Mouse (Mus musculus): ENCODE results near the gene Dnal1.

Gene Dnal1

DNA sequence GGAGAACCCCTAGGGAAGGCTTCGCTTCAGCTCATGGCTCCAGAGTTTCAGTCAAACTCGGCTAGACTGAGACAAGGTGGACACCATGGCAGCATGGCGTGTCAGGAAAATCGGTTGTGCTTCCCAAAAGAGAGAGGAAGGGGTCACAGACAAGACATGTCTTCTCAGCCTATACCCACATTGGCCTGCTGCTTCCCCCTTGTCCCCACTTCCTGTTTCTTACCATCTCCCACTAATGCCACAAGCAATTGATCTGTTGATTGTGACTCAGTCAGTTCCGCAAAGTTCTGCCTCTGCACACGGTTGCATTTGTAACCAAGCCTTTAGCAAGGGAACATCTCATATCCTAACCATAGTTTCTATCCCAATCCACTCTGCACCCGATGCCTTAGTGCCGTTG lies 15.8 kb downstream of the Dnal1 start:
- DNase-seq, result no peak

DNA sequence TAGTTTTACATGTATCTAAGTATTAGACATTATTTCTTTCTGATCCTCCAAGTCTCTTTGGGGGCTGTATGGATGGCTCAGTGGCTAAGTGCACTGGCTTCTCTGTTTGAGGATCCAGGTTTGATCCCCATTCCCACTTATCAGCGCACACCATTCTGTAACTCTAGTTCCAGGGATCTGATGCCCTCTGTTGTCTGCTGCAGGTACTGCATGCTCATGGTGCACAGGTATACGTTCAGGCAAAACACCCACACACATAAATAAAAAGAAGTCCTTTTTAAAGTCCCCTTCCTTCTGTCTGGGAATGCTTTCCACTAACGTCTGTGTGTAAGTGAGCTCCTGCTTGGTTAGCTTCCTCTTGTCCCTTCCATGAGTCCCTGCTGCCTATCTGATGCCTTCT lies 18.1 kb downstream of the Dnal1 start:
- peak; percentile 46 to 63 for DNase-seq

DNA sequence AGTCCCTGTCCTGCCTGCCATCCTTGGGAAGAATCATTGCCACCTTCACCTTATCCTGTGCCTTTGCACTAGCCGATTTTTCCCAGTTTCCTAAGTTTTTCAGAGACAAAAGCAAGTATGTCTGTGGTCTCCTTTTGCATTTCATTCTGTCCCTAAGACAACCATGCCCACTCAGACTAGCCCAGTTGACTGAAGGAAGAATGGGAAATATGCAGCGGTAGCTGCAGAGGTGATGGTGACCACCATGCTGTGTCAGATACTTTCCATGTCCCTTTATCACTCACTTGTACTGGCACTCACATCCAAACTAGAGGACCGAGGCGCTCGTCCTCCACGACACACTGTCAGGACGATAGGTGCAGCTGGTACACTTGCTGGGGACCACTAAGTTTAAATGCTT lies 23.0 kb downstream of the Dnal1 start:
- no peak for DNase-seq

DNA sequence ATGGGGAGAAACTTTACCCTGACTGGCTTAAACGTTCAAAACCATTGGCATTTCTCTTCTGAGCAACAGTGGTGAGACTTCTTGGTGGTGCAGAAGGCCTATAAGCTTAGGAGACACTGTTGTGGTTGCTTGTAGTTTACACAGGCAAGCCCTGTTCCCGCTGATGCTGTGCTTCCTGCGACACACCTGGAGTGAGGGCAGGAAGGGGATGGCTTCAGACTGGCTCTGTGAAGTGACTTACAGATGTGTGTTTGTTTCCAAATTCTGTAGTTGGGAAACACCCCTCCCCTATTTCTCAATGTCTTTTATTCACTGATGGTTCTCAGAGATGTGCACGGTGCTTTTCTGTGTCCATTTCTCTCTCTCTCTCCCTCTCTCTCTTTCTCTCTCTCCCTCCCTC lies 26.0 kb downstream of the Dnal1 start:
- DNase-seq, result no peak

DNA sequence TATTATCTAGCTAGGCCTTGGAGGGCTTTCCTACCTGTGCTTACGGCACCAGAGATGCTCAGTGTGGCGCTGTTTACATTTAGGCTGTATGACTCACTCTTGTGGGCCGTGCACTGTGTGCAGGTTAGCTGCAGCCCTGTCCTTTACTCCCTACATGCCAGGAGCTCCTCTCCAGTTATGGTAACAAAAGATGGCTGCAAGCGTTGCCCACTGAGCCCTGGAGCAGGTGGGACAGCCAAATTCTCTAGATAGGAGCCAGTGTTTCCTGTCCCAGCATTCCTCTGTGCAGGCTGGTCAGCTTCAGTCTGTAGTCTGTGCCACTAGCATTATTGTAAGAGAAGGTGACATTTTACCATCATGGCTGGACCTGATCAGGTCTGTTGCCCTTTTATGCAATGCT lies 27.1 kb downstream of the Dnal1 start:
- DNase-seq, result no peak

DNA sequence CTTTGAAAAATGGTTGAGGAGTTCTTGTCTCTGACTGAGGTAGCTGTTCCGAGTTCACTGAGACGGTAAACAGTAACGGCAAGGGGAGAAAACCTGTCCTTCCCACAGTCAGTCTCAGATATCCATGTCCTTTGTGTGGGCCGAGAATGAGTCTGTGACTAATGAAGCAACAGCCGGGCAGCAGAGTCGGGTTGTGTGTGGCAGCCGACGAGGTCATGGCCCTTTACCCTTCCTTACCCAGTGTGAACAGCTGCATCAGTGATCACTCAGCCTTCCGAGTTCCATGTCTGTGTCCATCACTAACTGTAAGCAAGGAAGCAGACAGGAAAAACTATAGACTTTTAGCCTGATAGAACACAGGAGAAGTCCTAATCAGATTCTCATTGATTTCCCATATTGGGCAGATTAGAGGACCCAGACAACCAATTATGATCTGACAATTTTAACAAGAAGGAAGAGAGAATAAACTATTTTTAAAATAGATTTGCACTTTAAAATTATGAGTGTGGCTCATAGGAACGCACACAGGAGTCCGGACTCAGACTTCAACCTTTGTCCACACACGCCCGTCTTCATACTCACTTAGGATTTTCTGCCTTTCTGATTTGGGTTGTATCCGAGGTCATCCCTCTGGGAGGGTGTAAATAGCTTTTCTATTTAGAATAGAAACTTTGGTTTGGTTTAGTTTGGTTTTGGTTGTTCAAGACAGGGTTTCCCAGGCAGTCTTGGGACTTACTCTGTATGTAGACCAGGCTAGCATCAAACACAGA lies 28.3 kb downstream of the Dnal1 start:
- no peak for DNase-seq

DNA sequence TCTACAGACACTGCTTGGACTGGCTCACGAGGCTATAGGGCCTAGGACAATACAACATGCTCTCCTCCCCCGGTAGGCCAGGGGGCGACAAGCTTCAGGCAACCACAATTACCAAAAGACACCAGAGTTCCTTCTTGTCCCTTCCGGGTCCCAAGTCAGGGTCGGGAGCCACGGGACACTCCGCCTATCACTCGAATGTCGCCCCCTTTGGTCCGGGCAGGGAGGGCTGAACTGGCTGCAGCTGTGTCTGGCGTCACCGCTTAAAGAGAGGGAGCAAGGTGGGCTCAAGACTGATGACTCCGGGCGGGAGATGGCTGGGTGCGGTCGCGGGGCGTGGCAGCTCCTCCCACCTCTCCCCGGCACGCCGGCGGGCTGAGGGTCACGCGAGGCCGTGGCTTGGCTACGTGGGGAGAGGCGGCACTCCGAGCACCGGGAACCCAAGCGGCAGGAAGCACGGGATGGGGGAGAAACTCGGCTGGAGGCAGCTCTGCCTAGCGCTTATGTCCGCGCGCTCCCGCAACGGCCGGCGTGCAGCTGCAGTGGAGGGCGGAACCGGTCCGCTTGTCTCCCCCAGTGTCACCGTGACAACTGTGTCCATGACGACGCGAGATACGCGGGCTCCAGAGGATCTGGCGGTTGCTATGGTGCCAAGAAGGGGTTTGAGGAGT lies 33.9 kb downstream of the Dnal1 start, which contains the start of gene Pnma1:
Gene Pnma1, minus strand, starts transcription at position 536 of the 668 bp plus-strand sequence.
- peak; percentile 87 to 90 for DNase-seq

DNA sequence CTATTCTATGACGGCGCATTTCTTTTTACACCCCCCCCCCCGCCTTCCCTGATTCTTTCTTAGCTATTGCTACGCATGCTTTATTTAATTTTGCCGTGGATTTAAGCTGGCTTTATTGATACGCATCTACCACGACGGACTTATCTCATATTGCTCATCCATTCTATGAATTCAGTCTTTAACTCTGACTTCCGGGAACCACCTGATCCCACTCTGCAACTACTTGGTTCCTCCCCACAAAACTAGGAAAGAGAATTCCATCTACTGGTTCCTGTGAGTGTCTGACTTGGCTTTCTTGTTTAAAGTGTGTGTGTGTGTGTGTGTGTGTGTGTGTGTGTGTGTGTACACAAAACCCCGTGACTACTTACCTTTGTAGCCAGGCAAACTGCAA lies 34.5 kb downstream of the Dnal1 start:
- no peak for DNase-seq

DNA sequence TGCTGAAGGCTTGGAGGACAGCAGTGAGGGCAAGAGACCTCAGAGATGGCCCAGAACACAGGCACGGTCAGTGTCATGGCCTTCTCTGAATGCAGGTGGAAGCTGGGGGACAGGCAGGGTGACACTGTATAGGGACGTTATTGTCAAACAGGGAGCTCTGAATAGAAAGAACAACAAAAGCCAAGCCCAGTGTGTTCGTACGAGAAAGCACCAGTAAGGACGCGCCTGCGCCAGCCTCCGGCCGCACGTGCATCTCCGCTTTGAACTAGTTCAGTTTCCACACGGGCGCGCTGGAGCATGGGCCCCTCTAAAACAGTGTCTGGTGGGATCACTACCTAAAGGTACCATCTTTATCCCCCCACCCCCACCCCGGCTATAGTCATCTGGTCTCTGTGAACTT lies 35.8 kb downstream of the Dnal1 start:
- DNase-seq, result peak in 1 of 2 experiments; percentile 8

DNA sequence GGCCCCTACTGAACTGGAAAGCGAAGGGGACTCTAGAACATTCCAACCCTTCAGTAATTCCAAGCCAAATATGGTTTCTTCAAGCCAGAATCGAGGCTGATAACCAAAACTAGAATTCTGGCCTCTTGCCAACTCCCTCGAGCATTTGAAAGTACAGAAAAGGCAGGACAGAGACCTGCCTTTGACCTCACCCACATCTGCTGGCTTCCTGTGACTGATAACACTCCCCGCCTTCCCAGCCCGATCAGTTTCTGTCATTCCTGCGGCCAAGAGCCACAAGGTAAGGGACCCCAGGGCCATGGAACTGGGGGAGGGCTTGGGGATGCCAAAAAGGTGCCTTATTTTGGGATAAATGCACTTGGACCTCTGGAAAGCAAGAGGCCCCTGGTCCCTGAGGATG lies 36.8 kb downstream of the Dnal1 start:
- peak in 1 of 2 experiments; percentile 51 for DNase-seq

DNA sequence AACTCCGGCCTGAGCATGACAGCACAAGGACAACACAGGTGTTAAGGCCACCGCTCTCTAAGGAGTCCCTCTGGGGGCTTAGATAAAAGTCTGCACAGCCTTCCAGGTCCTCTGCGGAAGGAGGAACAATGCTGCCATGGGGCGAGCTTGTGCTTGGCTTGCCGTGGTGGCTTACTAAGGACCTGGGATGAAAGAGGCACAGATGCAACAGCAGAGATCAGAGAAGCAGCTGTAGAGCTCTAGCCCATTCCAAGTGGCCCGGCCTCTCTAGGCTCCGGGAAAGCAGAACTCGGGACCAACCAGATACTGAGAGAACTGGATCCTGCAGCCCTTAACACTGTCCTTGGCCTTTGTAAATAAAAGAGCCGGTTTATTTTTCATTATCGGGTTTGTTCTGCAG lies 37.7 kb downstream of the Dnal1 start:
- peak in 1 of 2 experiments; percentile 11 for DNase-seq

DNA sequence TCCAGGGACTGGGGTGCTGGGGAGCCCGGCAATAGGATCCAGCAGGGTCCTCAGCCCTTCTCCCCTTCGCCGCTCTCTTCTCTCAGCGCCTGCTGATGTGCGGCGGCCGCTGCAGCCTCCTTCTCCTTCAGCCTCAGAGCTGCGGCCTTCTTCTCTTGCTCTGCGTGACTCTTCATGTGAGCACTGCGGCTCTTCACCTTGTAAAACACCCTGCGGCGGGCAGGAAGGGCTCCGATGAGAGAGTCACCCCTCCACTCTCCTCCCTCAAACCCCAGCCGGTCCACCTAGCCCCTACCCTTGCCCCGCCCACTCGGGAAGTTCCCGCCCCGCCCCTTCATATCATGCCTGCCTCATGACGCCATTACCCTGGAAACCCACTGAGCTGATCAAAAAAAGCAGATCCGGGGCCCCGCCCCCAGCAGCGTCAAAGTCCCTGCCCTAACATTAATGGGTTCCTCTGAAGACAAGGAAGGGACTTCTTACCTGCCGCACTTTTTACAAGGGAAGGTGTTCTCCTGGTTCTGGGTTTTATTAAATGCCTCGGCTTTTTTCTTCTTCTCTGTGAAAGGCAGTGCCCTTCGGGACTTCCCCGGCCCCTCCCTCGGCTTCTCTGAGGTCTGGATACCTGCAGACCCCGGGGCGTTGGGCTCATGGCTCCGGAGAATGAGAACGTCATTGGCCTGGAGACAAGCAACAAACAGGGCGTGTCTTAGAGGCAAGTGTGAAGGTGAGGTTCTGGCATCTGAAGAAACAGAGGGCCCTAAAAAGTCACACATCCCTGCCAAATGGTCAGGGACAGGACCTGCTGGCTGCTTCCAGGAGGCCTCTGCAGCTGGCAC lies 38.4 kb downstream of the Dnal1 start:
- peak in 1 of 2 experiments; percentile 28 for DNase-seq

DNA sequence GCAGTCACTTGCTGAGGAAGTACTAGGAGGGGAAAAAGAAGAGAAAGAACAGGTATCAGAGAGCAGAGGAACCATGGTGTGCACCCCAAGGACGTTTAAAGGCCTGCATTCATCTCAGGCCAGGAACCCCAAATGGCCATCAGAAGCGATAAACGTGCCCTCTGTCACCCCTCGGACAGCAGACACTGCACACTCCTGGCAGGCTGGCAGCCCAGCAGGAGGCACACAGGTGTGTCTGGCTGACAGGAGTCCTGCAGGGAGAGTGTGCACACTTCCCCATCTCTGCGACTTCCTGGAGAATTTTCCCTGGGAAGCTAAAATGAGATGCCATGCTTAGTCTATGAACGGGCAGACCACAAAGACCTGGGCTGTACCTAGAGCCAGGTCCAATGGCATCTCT lies 39.2 kb downstream of the Dnal1 start:
- DNase-seq, result peak in 1 of 2 experiments; percentile 34

DNA sequence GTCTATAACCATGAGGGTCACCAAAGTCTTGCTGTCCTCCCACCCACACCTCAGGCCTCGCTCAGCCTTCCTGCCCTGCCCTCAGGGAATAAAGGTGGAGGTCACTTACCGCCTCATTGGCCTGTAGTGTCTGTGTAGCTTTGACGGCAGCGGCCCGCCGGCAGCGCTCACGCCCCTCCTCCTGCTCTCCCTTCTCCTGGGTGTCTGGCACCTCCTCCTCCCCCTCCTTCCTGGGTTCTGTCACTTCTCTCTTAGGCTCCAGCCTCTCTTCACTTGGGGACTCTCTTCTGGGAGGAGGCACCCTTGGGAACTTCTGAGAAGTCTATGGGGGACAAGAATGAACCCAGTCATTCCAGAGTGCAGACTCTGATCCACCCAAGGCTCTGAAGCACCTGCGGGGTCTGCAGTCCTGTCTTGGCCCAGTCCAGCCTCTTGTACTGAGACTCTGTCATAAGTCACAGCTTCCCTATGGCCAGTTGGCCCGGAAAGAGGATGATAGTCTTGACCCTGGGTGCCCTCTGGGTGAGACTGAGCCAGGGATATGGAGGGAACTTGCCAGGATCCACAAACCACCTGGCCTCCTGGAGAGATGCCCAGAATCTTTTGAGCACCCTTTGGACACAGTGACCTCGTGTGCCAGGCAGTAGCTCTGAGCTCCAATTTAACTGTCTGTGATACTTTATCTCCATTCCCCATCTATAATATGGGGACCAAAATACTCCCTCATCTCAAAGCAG lies 40.8 kb downstream of the Dnal1 start:
- DNase-seq, result peak; percentile 96 to 97

DNA sequence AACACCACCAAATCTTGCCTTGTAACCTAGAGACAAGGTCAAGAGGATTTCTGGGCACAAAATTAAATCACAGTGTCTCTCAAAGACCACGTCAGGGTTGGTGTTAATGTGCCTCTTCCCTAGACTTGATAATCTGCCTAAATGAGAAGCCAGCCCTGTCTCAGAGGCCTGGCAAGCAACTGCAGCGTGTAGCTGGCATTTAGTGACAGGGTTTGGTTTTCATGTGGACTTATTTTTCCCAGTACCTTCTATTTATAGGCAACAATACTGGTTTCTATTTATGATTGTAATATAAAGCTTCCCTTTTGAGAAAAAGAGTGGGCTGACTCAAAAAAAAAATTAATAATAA lies 41.3 kb downstream of the Dnal1 start:
- peak; percentile 63 to 68 for DNase-seq

DNA sequence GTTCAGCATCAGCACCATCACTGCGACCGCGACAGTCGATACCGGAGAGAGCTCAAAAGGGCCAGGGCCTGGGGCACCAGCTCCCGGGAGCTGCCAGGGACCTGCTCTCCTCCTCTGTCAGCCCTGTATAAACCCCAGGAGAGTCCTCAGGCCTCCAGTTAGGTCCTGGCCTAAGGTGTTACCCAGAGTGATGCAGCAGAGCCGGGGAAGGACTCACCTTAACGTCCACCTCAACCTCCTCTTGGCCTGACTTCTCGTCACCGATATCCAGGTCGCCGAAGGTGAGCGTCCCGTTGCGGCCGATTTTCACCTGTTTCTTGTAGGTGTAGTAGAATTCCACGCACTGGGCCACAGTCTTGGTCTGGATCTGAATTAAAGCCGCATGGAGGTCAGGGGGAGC lies 42.0 kb downstream of the Dnal1 start:
- peak in 1 of 2 experiments; percentile 26 for DNase-seq

DNA sequence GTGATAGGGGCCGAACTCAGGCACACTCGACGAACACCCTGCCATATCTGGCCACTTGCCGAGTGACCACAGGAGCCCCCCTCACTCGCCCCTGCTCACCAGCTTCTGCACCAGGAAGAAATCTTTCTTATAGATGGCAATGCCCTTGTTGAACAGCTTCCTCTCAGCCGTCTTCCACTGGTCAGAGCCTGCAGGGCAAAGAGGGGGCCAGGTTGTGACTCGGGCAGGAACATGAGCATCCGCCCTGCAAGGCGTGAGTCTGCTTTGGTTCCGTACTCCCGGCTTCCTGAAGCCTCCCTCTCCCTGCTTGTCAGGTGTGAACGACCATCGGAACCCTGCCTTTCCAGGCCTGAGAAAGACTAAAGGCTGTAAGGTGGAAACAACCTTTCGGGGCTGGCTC lies 44.0 kb downstream of the Dnal1 start:
- DNase-seq, result no peak

DNA sequence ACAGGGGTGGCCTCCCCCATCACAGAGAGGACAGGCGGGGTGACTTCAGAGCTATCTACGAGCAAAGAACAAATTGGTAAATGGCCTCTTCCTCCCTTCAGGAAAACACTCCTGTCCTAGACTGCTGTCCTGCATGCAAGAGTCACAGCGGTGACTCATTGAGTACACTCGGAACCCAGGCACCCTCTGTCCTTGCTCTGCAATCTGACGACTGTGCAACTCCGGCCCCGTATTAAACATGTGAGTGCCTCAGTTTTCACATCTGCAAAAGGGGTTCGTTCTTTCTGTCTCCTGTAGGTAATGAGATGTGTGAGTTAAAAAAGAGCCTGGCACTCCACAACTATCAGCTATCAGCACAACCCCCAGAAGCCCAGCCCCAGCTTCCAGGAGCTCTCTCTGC lies 46.3 kb downstream of the Dnal1 start:
- DNase-seq, result no peak

DNA sequence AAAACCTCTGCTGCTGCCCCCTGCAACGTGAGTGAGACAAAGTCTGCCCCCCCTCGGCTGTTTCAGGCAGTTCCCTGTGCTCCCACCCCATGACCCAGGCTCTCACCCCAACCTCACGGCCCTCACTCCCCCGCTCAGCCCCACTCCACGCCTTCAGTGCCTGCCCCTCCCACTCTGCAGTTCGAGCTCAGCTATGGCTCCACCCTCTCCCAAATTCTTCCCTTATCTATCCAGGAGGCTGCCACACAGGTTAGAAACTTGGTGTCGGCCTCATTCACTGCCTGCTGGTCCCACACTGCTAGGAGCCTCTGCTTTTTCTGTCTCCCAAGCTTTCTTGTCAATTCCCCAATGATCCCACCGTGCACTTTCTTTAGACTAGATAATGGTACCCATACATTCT lies 47.0 kb downstream of the Dnal1 start:
- no peak for DNase-seq

DNA sequence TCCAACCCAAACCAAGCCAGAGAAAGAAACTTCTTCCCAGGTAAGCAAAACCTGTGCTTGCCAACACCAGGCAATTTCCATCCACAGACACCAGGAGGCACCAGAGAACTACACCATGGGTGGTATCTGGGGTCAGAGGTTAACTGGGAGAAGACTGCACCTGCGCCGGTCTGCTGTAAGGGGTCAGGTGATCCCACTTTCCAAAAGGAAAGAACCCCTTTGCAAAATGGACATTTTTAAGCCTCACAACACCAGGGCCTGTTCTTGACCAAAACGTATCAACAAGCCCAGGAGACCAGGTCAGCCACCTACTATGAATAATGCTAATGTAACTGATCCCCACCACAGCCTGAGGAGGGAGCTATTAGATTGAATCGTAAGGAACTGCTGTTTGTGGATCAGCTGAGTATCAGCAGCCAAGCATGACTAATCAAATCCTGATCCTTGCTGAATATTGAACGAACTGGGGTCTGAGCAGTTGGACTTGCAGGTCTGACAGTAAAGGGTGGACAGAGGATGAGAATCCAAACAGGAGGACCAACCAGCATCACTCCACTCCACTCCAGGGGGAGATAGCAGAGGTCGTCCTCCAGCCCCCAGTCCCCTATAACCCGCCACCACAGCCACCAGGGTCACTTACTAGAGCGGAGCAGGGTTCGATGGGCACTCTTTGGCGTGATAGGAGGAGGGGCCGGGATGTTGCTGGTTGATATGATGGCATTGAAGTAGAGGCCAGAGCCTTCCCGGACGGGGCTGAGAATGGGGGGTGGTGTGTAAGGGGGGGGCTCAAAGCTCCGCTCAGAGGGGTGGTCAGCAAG lies 47.7 kb downstream of the Dnal1 start:
- peak in 1 of 2 experiments; percentile 52 for DNase-seq

DNA sequence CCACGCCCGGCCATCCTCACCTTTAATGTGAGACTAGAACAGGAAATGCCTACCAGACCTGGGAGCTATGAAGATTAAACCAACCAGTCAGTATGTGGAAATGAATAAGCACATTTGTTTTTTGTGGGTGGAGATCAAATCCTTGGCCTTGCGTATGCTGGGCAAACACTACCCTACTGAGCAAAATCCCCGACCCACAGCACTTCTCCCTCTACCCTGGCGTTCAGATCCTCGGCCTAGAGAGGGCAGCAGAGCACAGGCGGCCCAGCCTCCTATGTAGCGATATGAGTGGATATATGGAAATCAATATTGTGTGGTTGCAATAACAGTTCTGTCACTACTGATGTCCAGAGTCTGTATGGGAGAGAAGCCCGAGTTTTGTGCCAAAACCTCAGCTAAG lies 49.0 kb downstream of the Dnal1 start:
- peak; percentile 71 to 74 for DNase-seq

DNA sequence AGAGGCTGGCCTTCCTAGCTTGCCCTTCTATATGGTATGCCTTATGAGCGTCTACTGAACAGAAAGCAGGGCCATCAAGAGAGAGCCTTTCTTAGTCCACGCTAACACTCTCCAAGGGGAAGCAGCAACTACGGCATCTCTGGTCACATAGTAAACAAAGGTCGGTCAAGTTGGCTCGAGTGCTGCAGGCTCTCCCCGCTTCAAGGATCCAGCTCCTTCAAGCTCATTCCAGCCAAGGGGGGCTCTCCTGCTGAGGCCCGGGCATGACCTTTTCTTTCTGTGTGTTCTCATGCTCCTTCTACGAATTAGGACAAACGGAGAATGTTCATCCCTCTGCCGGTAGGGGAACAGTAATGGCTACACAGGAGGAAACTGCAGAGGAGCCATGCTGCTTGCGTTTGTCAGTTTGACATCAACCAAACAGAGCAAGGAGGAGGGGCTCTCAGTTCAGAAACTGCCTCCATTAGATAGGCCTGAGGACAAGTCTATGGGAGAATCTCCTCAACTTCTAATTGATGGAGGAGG lies 49.5 kb downstream of the Dnal1 start:
- no peak for DNase-seq
